Mouse (Mus musculus) liver, postnatal 0 days (tissue): ENCODE data around the gene Rnf222. TPM values are rescaled to one million over a fixed set of nuclear protein-coding genes. Genes with fewer than 3 reads are reported as not detected.

Experiments
- ATAC-seq: fragments of 200-750 bp; cut with Nextera tagmentation; 2 replicates; pipeline ENCODE4 v1.8.0; 2017; ENCODE audit warnings: mild to moderate bottlenecking, moderate library complexity
- DNase-seq: peaks from one replicate; pipeline ENCODE4 v3.0.0-alpha.2; 2016
- H3K27ac ChIP-seq: fragments of 300-500 bp; sonication (generic); 2 replicates; pipeline ENCODE4 v1.5.1; 2014; ENCODE audit warnings: antibody characterized with exemption, moderate library complexity, mild to moderate bottlenecking, low read depth
- H3K27me3 ChIP-seq: fragments of 300-500 bp; sonication (generic); 2 replicates; pipeline ENCODE4 v1.6.1; 2014; ENCODE audit warnings: low read length, control low read depth, mixed read lengths; ENCODE audit not compliant: insufficient read depth
- H3K36me3 ChIP-seq: fragments of 300-500 bp; sonication (generic); replicated peaks from 2 replicates; pipeline ENCODE4 v1.6.1; 2014; ENCODE audit warnings: mild to moderate bottlenecking, control low read depth, low read length, moderate library complexity, mixed read lengths; ENCODE audit not compliant: insufficient read depth
- H3K4me1 ChIP-seq: fragments of 300-500 bp; sonication (generic); 2 replicates; pipeline ENCODE4 v1.6.1; 2014; ENCODE audit warnings: antibody characterized with exemption, mild to moderate bottlenecking, control low read depth; ENCODE audit not compliant: insufficient read depth
- H3K4me2 ChIP-seq: fragments of 300-500 bp; sonication (generic); 2 replicates; pipeline ENCODE4 v1.6.1; 2014; ENCODE audit warnings: low read depth, mild to moderate bottlenecking, low read length, moderate library complexity, mixed read lengths
- H3K4me3 ChIP-seq: fragments of 300-500 bp; sonication (generic); 2 replicates; pipeline ENCODE4 v1.5.1; 2014; ENCODE audit warnings: low read depth, low read length
- H3K9ac ChIP-seq: fragments of 300-500 bp; sonication (generic); replicated peaks from 2 replicates; pipeline ENCODE4 v1.6.1; 2014; ENCODE audit warnings: mild to moderate bottlenecking, moderate library complexity
- H3K9me3 ChIP-seq: fragments of 300-500 bp; sonication (generic); 2 replicates; pipeline ENCODE4 v1.6.1; 2016; ENCODE audit warnings: mild to moderate bottlenecking, control low read depth, low read length, mixed read lengths
- CTCF ChIP-seq: sonication (generic); IDR thresholded peaks from 2 replicates; pipeline ENCODE4 v1.5.1; 2016; ENCODE audit warnings: antibody characterized with exemption, low read depth
- EP300 ChIP-seq: IDR thresholded peaks from 2 replicates; pipeline ENCODE4 v1.6.1; 2016; ENCODE audit warnings: antibody characterized with exemption, low read depth, mild to moderate bottlenecking
- WGBS: fragments of 180-500 bp; shearing (Covaris S2); extraction: QIAGEN DNeasy Blood & Tissue Kit; methylation state at CpG from one replicate; pipeline ENCODE4 v1.1.7; 2014; ENCODE audit not compliant: insufficient replicate concordance; 5-methylcytosine and 5-hydroxymethylcytosine counted together
- polyA plus RNA-seq: library from polyadenylated mRNA; unstranded; fragments of >200 nt; fragmentation: Nextera tagmentation; extraction: Ambion mirVana; gene quantifications from 2 replicates; pipeline ENCODE4 v1.2.1, GENCODE M21; 2015

Gene Rnf222
- polyA plus RNA-seq, 1 experiment from 2014 or later: 0.07 TPM

- Histone ChIP-seq H3K9ac (no peak overlapping the region), H3K27me3 (no peaks in the 10 kb centered on the region)
These were observed 15.4 kb downstream of the Rnf222 start for GRCm38 (mm10) chr11:68903775-68904174.

GRCm38 (mm10) chr11:68904375-68905137 lies 16.2 kb downstream of the Rnf222 start:
- 83% methylated on average over 8 of the region's 8 CpGs for WGBS
- TF ChIP-seq CTCF: peak; percentile 76
- TF ChIP-seq EP300: no peak
- Histone ChIP-seq H3K9me3 (no peaks in the 10 kb centered on the region), H3K4me1 (peaks cover 10% of the 10 kb centered on the region), H3K4me3 (no peak overlapping the region), H3K9ac (no peak overlapping the region), H3K27ac (no peak overlapping the region), H3K36me3 (peaks cover 45% of the 10 kb centered on the region), H3K27me3 (no peaks in the 10 kb centered on the region), H3K4me2 (no peak overlapping the region)
- no peak for ATAC-seq
- DNase-seq: peak; percentile 75

More at GRCm38 (mm10) chr11:68903775-68904174, 15.4 kb downstream of the Rnf222 start:
- ATAC-seq: no peak
- H3K4me1 ChIP-seq: peaks cover 15% of the 10 kb centered on the region
- no peak for TF ChIP-seq CTCF
- no peak for TF ChIP-seq EP300
- WGBS: 81% methylated on average over 2 of the region's 2 CpGs
- no peak overlapping the region for H3K27ac ChIP-seq
- no peak for DNase-seq
- H3K4me3 ChIP-seq: no peak overlapping the region
- no peak overlapping the region for H3K4me2 ChIP-seq
- H3K36me3 ChIP-seq: peaks cover 45% of the 10 kb centered on the region
- H3K9me3 ChIP-seq: no peaks in the 10 kb centered on the region

GRCm38 (mm10) chr11:68905138-68905531 lies 16.8 kb downstream of the Rnf222 start:
- no peak overlapping the region for H3K27ac ChIP-seq
- peaks cover 45% of the 10 kb centered on the region for H3K36me3 ChIP-seq
- DNase-seq (no peak), ATAC-seq (no peak)
- no peak overlapping the region for H3K4me2 ChIP-seq
- no peak overlapping the region for H3K4me3 ChIP-seq
- TF ChIP-seq CTCF: no peak
- TF ChIP-seq EP300: no peak
- H3K4me1 ChIP-seq: peaks cover 10% of the 10 kb centered on the region
- no peaks in the 10 kb centered on the region for H3K27me3 ChIP-seq
- H3K9me3 ChIP-seq: no peaks in the 10 kb centered on the region
- H3K9ac ChIP-seq: no peak overlapping the region
- 92% methylated on average over 3 of the region's 3 CpGs for WGBS

GRCm38 (mm10) chr11:68905665-68906460 lies 17.5 kb downstream of the Rnf222 start:
- H3K4me1 ChIP-seq: peaks cover 8% of the 10 kb centered on the region
- H3K9ac ChIP-seq: no peak overlapping the region
- 86% methylated on average over 9 of the region's 9 CpGs for WGBS
- ATAC-seq: no peak
- peaks cover 45% of the 10 kb centered on the region for H3K36me3 ChIP-seq
- no peak for DNase-seq
- no peak overlapping the region for H3K4me2 ChIP-seq
- no peaks in the 10 kb centered on the region for H3K9me3 ChIP-seq
- H3K27me3 ChIP-seq: no peaks in the 10 kb centered on the region
- TF ChIP-seq EP300 (no peak), CTCF (no peak)
- H3K4me3 ChIP-seq: no peak overlapping the region
- no peak overlapping the region for H3K27ac ChIP-seq

- Histone ChIP-seq H3K27ac (no peak overlapping the region), H3K36me3 (peaks cover 45% of the 10 kb centered on the region), H3K9ac (no peak overlapping the region), H3K4me2 (no peak overlapping the region), H3K27me3 (no peaks in the 10 kb centered on the region), H3K4me3 (no peak overlapping the region), H3K9me3 (no peaks in the 10 kb centered on the region), H3K4me1 (peaks cover 5% of the 10 kb centered on the region)
- WGBS: 73% methylated on average over 4 of the region's 4 CpGs
- TF ChIP-seq EP300 (no peak), CTCF (no peak)
- DNase-seq (no peak), ATAC-seq (no peak)
These were observed 18.1 kb downstream of the Rnf222 start for GRCm38 (mm10) chr11:68906461-68906790.

GRCm38 (mm10) chr11:68907251-68907650 lies 18.9 kb downstream of the Rnf222 start:
- H3K36me3 ChIP-seq: peaks cover 45% of the 10 kb centered on the region
- no peak for TF ChIP-seq CTCF
- TF ChIP-seq EP300: no peak
- no peak overlapping the region for H3K4me2 ChIP-seq
- ATAC-seq (no peak), DNase-seq (no peak)
- H3K27me3 ChIP-seq: no peaks in the 10 kb centered on the region
- no peak overlapping the region for H3K4me3 ChIP-seq
- H3K27ac ChIP-seq: no peak overlapping the region
- 71% methylated on average over 3 of the region's 3 CpGs for WGBS
- no peak overlapping the region for H3K9ac ChIP-seq
- H3K4me1 ChIP-seq: peaks cover 8% of the 10 kb centered on the region
- H3K9me3 ChIP-seq: no peaks in the 10 kb centered on the region
